Mouse (Mus musculus) liver, embryonic 16.5 days (tissue): ENCODE results near the gene Prkacb. TPM values are rescaled to one million over a fixed set of nuclear protein-coding genes. Genes with fewer than 3 reads are reported as not detected.
A peak's percentile ranks its signal among the peaks of the same experiment; 100 is the strongest.

Experiments used
- ATAC-seq: fragments of 200-750 bp; cut with Nextera tagmentation; 2 replicates; pipeline ENCODE4 v1.8.0; 2017; ENCODE audit warnings: low read depth, mild to moderate bottlenecking, moderate number of reproducible peaks, moderate library complexity
- H3K27ac ChIP-seq: fragments of 300-500 bp; sonication (generic); 2 replicates; pipeline ENCODE4 v1.5.1; 2014; ENCODE audit warnings: mild to moderate bottlenecking, low read length
- H3K27me3 ChIP-seq: fragments of 300-500 bp; sonication (generic); 2 replicates; pipeline ENCODE4 v1.6.1; 2014; ENCODE audit warnings: low read depth, low read length, mixed read lengths; ENCODE audit not compliant: control insufficient read depth, insufficient read depth
- H3K36me3 ChIP-seq: fragments of 300-500 bp; sonication (generic); 2 replicates; pipeline ENCODE4 v1.6.1; 2014; ENCODE audit warnings: mild to moderate bottlenecking; ENCODE audit not compliant: control insufficient read depth, insufficient read depth
- H3K4me1 ChIP-seq: fragments of 300-500 bp; sonication (generic); 2 replicates; pipeline ENCODE4 v1.6.1; 2014; ENCODE audit warnings: low read depth, low read length, mixed read lengths; ENCODE audit not compliant: control insufficient read depth
- H3K4me2 ChIP-seq: fragments of 300-500 bp; sonication (generic); 2 replicates; pipeline ENCODE4 v1.6.1; 2014; ENCODE audit warnings: low read depth, low read length, mixed read lengths
- H3K4me3 ChIP-seq: fragments of 300-500 bp; sonication (generic); 2 replicates; pipeline ENCODE4 v1.5.1; 2014; ENCODE audit warnings: low read depth, mild to moderate bottlenecking, low read length
- H3K9ac ChIP-seq: fragments of 300-500 bp; sonication (generic); 2 replicates; pipeline ENCODE4 v1.6.1; 2014; ENCODE audit warnings: low read depth, low read length
- H3K9me3 ChIP-seq: fragments of 300-500 bp; sonication (generic); replicated peaks from 2 replicates; pipeline ENCODE4 v1.6.1; 2016; ENCODE audit warnings: low read length; ENCODE audit not compliant: control insufficient read depth
- WGBS: fragments of 180-500 bp; shearing (Covaris S2); extraction: QIAGEN DNeasy Blood & Tissue Kit; methylation state at CpG from one replicate; pipeline ENCODE4 v1.1.7; 2014; ENCODE audit not compliant: insufficient replicate concordance; 5-methylcytosine and 5-hydroxymethylcytosine counted together
- polyA plus RNA-seq: library from polyadenylated mRNA; unstranded; fragments of >200 nt; fragmentation: Nextera tagmentation; extraction: Ambion mirVana; gene quantifications from 2 replicates; pipeline ENCODE4 v1.2.1, GENCODE M21; 2015

Prkacb gene
- polyA plus RNA-seq, 1 experiment from 2014 or later: 12.6 TPM

DNA sequence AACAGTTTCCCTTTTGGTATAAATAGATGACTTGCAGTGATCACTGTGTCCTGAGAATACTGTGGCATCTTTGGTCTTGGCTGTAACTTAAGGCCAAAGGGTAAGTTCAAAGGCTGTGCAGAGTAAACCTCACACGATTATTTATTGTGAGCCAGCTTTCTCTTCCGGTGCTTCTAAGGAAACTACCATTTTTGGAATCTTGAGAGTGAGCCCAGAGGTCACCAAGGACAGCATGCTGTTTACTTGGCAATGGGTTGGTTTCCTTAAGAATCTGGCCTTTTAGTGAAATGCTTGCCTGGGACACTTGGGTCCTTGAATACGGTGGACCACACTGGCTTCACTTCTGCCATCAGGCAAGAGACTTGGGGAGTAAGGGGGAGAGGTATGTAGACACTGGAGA, 30.0 kb upstream of the Prkacb start:
- no peaks in the 10 kb centered on the region for H3K4me1 ChIP-seq
- WGBS: 44% methylated on average over 3 of the region's 3 CpGs
- no peak for ATAC-seq
- H3K9ac ChIP-seq: no peak overlapping the region
- no peaks in the 10 kb centered on the region for H3K27me3 ChIP-seq
- no peak overlapping the region for H3K4me3 ChIP-seq
- H3K27ac ChIP-seq: no peak overlapping the region
- no peak overlapping the region for H3K4me2 ChIP-seq
- H3K9me3 ChIP-seq: no peaks in the 10 kb centered on the region
- no peaks in the 10 kb centered on the region for H3K36me3 ChIP-seq

DNA sequence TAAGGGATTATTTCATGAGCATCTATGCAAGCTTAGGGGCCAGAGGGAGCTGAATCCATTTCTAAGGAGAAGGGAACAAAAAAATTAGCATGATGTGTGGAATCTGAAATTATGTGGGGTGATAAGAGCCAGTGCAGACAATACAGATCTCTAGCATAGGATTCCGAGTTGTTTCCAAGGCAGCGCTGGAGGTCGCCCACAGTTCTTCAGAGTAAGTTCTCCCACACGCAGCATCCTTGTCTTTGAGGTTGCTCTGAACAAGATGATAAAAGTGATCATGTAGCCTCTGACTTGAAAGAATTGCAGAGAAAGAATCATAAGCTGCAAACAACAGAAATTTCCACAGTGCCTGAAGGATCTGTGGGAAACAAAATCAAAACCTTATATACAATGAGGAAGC, 7.9 kb upstream of the Prkacb start:
- Histone ChIP-seq H3K27ac (no peak overlapping the region), H3K27me3 (no peaks in the 10 kb centered on the region), H3K9ac (no peak overlapping the region), H3K4me3 (no peak overlapping the region), H3K36me3 (no peaks in the 10 kb centered on the region), H3K4me1 (no peaks in the 10 kb centered on the region), H3K4me2 (no peak overlapping the region), H3K9me3 (no peaks in the 10 kb centered on the region)
- ATAC-seq: no peak
- WGBS: 70% methylated on average over 4 of the region's 4 CpGs

DNA sequence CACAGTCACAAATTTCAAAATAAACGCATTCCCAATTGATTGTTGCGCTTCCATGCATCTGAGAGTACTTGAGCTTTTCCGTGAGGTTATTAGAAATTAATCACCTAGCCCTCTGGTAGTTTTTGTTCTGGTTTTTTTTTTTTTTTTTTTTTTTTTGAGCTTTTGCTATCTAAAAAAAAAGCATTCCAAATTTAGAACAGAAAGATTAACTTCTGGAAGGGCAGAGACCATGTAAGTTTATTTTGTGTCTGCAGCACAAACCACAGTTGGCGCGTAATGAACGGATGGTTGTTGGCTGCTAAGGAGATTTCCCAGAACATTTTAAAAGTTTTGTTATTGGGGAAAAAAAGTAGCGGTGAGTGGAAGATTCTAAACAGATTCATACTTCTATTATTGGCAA, 834 bp upstream of the Prkacb start:
- H3K9me3 ChIP-seq: no peaks in the 10 kb centered on the region
- H3K27me3 ChIP-seq: no peaks in the 10 kb centered on the region
- no peak overlapping the region; the same call in 1 of the 2 replicates for H3K27ac ChIP-seq
- peak overlapping the region; percentile 81 for H3K4me3 ChIP-seq
- H3K4me2 ChIP-seq: peak overlapping the region; percentile 79
- no peaks in the 10 kb centered on the region for H3K36me3 ChIP-seq
- peaks cover 4% of the 10 kb centered on the region for H3K4me1 ChIP-seq
- peak overlapping the region; percentile 81 for H3K9ac ChIP-seq
- no peak for ATAC-seq
- WGBS: 52% methylated on average over 7 of the region's 7 CpGs

DNA sequence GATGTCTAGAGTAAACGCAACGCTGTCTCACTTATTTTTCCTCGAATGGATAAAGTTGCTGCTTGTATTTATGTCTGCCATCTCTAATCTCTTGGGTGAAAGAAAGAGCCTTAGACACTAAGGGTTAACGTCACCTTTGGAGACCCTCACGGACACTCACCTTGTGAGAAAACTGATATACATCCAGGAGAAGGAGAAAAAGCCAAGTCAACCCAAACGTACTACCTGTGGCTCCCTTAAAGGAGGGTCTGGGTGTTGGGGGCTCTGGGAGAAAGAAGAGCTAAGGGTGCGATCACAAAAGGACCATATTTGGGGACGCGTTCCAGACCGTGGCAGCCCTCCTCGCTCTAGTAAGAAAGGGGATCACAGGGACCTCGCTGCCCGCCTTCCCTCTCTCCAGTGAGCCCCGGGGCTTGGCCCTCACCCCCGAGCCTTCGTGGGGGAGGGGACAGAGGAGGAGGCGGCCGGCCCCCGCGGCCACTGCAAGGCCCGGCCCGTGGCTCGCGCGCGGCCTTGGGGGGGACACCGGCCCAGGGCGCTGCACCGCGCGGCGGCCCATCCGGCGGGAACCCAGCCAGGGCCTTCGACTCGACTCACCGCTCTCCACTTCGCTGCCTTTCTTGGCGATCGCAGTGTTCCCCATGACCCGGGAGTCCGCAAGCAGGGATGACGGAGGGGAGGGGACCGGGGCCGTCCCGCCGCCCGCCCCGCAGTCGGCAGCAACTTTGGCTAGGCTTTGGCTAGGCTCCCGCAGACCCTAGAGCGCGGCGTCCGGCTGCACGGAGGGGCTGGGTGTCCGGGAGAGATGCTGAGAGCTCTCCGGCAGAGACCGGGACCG, 530 bp downstream of the Prkacb start:
- H3K27ac ChIP-seq: peak overlapping the region; percentile 62
- H3K27me3 ChIP-seq: no peaks in the 10 kb centered on the region
- peak; percentile 60 for ATAC-seq
- peak overlapping the region; percentile 81 for H3K9ac ChIP-seq
- H3K4me3 ChIP-seq: peak overlapping the region; percentile 81
- no peaks in the 10 kb centered on the region for H3K9me3 ChIP-seq
- H3K4me1 ChIP-seq: peaks cover 4% of the 10 kb centered on the region
- peak overlapping the region; percentile 79 for H3K4me2 ChIP-seq
- WGBS: under 1% methylated on average over 51 of the region's 60 CpGs
- no peaks in the 10 kb centered on the region for H3K36me3 ChIP-seq

DNA sequence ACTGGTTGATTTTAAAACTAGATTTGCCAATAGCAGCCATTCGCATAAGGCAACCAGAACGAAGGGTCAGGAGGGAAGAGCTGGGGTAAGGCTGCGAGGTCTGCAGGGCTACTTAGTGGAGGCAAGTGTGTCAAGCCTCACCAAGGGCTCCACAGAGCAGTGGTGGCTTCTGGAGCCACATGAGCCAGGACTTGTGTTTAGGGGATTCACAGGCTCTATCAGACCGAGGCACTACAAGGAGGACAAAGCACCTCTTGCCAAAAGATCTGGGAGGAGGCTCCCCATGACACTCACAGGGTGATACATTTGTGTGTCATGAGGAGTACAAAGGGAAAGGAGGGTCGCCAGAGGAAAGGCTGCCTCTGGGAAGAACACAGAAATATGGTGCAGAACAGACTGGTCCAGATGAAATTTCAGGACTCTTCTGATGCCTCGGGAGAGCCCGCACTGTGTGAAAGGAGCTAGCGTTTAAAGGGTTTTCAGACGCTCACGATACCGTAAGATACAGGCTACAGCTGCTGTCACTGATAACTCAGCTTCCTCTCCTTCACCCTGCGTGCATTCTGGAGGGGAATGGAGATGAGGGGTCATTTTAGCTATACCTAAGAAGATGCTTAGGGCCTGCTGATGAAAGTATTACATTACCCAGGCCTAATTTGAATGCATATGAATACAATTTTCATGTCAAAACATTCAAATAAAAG, 19.1 kb downstream of the Prkacb start:
- 37% methylated on average over 12 of the region's 12 CpGs for WGBS
- 0 out of 2 replicates have a peak overlapping the region, but pooled peaks have one; percentile 0 for H3K9ac ChIP-seq
- peaks cover 9% of the 10 kb centered on the region for H3K4me1 ChIP-seq
- no peak overlapping the region for H3K4me2 ChIP-seq
- H3K9me3 ChIP-seq: no peaks in the 10 kb centered on the region
- no peak overlapping the region for H3K4me3 ChIP-seq
- H3K36me3 ChIP-seq: no peaks in the 10 kb centered on the region
- peak; percentile 81 for ATAC-seq
- no peak overlapping the region; the same call in 1 of the 2 replicates for H3K27ac ChIP-seq
- H3K27me3 ChIP-seq: no peaks in the 10 kb centered on the region

DNA sequence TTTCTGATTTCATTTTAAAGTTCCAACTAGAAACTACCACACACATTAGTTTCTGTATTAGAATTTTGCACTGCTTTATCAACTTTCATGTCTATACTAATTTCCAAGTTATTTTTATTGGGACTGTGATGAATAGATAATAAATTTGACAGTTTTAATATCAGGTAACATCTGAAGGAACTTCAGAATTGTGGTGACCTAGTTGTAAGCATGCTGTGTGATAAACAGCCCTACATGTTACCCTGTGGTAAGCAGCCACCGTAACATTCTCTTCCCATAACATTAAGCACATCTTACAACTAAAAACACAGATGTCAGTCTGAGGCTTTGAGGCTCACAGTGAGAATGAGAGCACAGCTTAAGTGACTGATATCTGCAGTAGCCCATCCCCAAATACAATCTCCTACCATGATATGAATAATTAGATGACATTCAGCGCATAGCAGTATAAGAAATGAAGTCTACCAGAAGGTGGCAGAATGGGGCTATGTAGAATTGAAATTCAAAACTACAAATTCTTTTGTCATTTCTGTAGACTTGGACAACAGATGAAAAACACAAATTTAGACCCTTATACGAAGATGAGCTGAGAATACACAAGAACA, 20.5 kb downstream of the Prkacb start:
- no peak overlapping the region for H3K27ac ChIP-seq
- H3K4me1 ChIP-seq: peaks cover 9% of the 10 kb centered on the region
- no peaks in the 10 kb centered on the region for H3K9me3 ChIP-seq
- H3K4me2 ChIP-seq: no peak overlapping the region
- H3K9ac ChIP-seq: no peak overlapping the region
- no peak overlapping the region for H3K4me3 ChIP-seq
- 43% methylated on average over 3 of the region's 3 CpGs for WGBS
- ATAC-seq: no peak
- no peaks in the 10 kb centered on the region for H3K36me3 ChIP-seq
- H3K27me3 ChIP-seq: no peaks in the 10 kb centered on the region

DNA sequence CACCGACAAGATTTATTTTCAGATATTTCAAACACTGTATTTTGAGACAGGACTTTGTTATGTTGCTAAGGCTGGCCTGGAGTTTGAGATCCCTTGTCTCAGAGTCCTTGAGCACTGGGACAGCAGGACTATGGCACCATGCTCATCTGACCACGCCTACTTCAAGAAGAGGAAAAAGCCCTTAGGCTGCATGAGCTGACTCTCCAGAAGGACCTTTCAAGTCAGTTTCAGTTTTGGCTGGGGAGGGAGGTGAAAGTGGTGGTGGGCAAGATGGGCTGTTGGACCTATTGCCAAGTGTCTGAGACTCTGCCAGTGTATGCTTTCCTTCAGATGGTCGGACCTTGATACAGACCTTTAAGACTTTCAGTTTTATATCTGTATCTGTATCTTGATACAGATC, 28.6 kb downstream of the Prkacb start:
- H3K9me3 ChIP-seq: no peaks in the 10 kb centered on the region
- H3K27me3 ChIP-seq: no peaks in the 10 kb centered on the region
- no peak for ATAC-seq
- H3K36me3 ChIP-seq: no peaks in the 10 kb centered on the region
- H3K4me2 ChIP-seq: no peak overlapping the region
- no peak overlapping the region for H3K27ac ChIP-seq
- no peak overlapping the region for H3K9ac ChIP-seq
- peaks cover 10% of the 10 kb centered on the region for H3K4me1 ChIP-seq
- H3K4me3 ChIP-seq: no peak overlapping the region
- 61% methylated on average over 3 of the region's 3 CpGs for WGBS

DNA sequence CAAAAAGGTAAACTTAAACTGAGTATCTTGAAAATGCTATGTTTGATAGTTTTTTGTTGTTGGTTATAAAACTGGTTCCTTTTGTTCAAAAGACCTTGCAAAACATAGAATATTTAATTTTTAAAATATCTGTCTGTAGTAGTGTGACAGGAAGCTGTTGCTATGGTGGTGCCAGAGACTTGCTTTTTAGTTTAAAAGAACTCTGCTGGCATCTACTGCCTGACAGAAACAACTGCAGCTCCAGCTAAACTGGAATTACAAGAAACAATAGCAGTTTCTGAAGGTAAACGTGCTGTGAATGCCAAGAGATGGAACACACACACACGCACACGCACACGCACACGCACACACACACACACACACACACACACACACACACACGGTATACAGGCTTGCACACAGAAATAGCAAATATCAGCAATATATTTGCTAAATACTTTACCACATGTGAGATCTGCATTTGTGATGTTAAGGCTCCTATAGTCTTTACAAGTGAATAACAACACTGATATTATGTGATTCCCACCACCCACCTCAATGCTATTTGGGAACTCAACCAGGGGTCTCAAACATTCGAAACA, 29.1 kb downstream of the Prkacb start:
- WGBS: 68% methylated on average over 7 of the region's 7 CpGs
- Histone ChIP-seq H3K27ac (no peak overlapping the region), H3K36me3 (no peaks in the 10 kb centered on the region), H3K4me1 (peaks cover 13% of the 10 kb centered on the region), H3K4me2 (no peak overlapping the region), H3K9ac (no peak overlapping the region), H3K27me3 (no peaks in the 10 kb centered on the region), H3K9me3 (no peaks in the 10 kb centered on the region), H3K4me3 (no peak overlapping the region)
- ATAC-seq: no peak
